Mouse (Mus musculus) MEL (cell line): Measurements from ENCODE around the gene Layn. TPM values are rescaled to one million over a fixed set of nuclear protein-coding genes. Genes with fewer than 3 reads are reported as not detected.

Experiments
- DNase-seq: peaks from one replicate; pipeline ENCODE4 v3.0.0; 2011; ENCODE audit warnings: low read depth, low spot score
- H3K27ac ChIP-seq: 2 replicates; pipeline ENCODE4 v1.5.1; 2012; ENCODE audit warnings: low read depth, mild to moderate bottlenecking, control low read depth, low read length, moderate library complexity; ENCODE audit not compliant: control insufficient read depth
- H3K27me3 ChIP-seq, 2 experiments: fragments of 150-350 bp in 1 of 2; sonication (generic) in 1 of 2; 2 replicates each; pipeline ENCODE4 v1.6.1; 2012; ENCODE audit warnings: low read length in 2 of 2, mild to moderate bottlenecking in 2 of 2, improper control_type of control experiment in 1 of 2, moderate library complexity in 1 of 2; ENCODE audit not compliant: insufficient read depth in 2 of 2, control insufficient read depth in 1 of 2
- H3K36me3 ChIP-seq, 2 experiments: 2 replicates each; pipeline ENCODE4 v1.6.1; 2012 to 2014; ENCODE audit warnings: low read length in 2 of 2, improper control_type of control experiment in 1 of 2, inconsistent platforms in 1 of 2, mild to moderate bottlenecking in 1 of 2; ENCODE audit not compliant: insufficient read depth in 2 of 2, control insufficient read depth in 1 of 2
- H3K4me1 ChIP-seq, 2 experiments: fragments of 150-350 bp in 1 of 2; sonication (generic) in 1 of 2; 2 replicates each; pipeline ENCODE4 v1.6.1; 2012; ENCODE audit warnings: low read length in 2 of 2, improper control_type of control experiment in 1 of 2, mild to moderate bottlenecking in 1 of 2; ENCODE audit not compliant: insufficient read depth in 2 of 2, control insufficient read depth in 1 of 2
- H3K4me3 ChIP-seq, 2 experiments: fragments of 150-350 bp in 1 of 2; sonication (generic) in 1 of 2; 2 replicates each; pipeline ENCODE4 v1.5.1; 2012; ENCODE audit warnings: low read depth in 2 of 2, low read length in 2 of 2, mild to moderate bottlenecking in 2 of 2, moderate library complexity in 2 of 2, control low read depth in 1 of 2, improper control_type of control experiment in 1 of 2; ENCODE audit not compliant: control insufficient read depth in 1 of 2, insufficient read depth in 1 of 2
- H3K79me2 ChIP-seq: 2 replicates; pipeline ENCODE4 v1.6.1; 2012; ENCODE audit warnings: mild to moderate bottlenecking, low read length, moderate library complexity; ENCODE audit not compliant: control insufficient read depth, poor library complexity, insufficient read depth
- H3K9ac ChIP-seq: 2 replicates; pipeline ENCODE4 v1.6.1; 2012; ENCODE audit warnings: low read depth, mild to moderate bottlenecking, control low read depth, low read length, moderate library complexity; ENCODE audit not compliant: control insufficient read depth, poor library complexity, severe bottlenecking
- H3K9me3 ChIP-seq: fragments of 150-350 bp; sonication (generic); replicated peaks from 2 replicates; pipeline ENCODE4 v1.6.1; 2012; ENCODE audit warnings: mild to moderate bottlenecking, low read length, improper control_type of control experiment, moderate library complexity; ENCODE audit not compliant: insufficient read depth
- CHD1 ChIP-seq: IDR thresholded peaks from 2 replicates; pipeline ENCODE4 v1.6.1; 2012; ENCODE audit warnings: low read depth, mild to moderate bottlenecking, inconsistent platforms, low read length, improper control_type of control experiment
- ELF1 ChIP-seq: IDR thresholded peaks from 2 replicates; pipeline ENCODE4 v1.6.1; 2014; ENCODE audit warnings: low read depth, mild to moderate bottlenecking, inconsistent platforms, low read length, improper control_type of control experiment, moderate library complexity
- EP300 ChIP-seq, 2 experiments: IDR thresholded peaks; 2 replicates each; pipeline ENCODE4 v1.6.1; 2011; ENCODE audit warnings: improper control_type of control experiment in 2 of 2, low read length in 2 of 2, low read depth in 1 of 2, mild to moderate bottlenecking in 1 of 2
- ETS1 ChIP-seq: IDR thresholded peaks from 2 replicates; pipeline ENCODE4 v1.6.1; 2012; ENCODE audit warnings: low read depth, mild to moderate bottlenecking, inconsistent platforms, low read length, improper control_type of control experiment, moderate library complexity
- GATA1 ChIP-seq: IDR thresholded peaks from 2 replicates; pipeline ENCODE4 v1.6.1; 2011; ENCODE audit warnings: low read depth, low read length, improper control_type of control experiment
- HCFC1 ChIP-seq: IDR thresholded peaks from 2 replicates; pipeline ENCODE4 v1.6.1; 2012; ENCODE audit warnings: low read depth, mild to moderate bottlenecking, inconsistent platforms, low read length, improper control_type of control experiment, moderate library complexity
- KAT2A ChIP-seq: conservative IDR thresholded peaks from 2 replicates; pipeline ENCODE4 v1.6.1; 2012; ENCODE audit warnings: low read depth, low read length, improper control_type of control experiment, inconsistent platforms
- MAFK ChIP-seq: IDR thresholded peaks from 2 replicates; pipeline ENCODE4 v1.6.1; 2011; ENCODE audit warnings: low read depth, mild to moderate bottlenecking, low read length, improper control_type of control experiment, borderline replicate concordance
- MAX ChIP-seq: IDR thresholded peaks from 2 replicates; pipeline ENCODE4 v1.6.1; 2011; ENCODE audit warnings: low read length, improper control_type of control experiment
- NELFE ChIP-seq: IDR thresholded peaks from 2 replicates; pipeline ENCODE4 v1.6.1; 2011; ENCODE audit warnings: low read depth, low read length, improper control_type of control experiment
- POLR2A ChIP-seq, 2 experiments: IDR thresholded peaks; 2 replicates each; pipeline ENCODE4 v1.6.1; 2011 to 2012; ENCODE audit warnings: low read length in 2 of 2, mild to moderate bottlenecking in 2 of 2, control low read depth in 1 of 2, improper control_type of control experiment in 1 of 2, low read depth in 1 of 2, moderate library complexity in 1 of 2; ENCODE audit not compliant: control insufficient read depth in 1 of 2, insufficient read depth in 1 of 2, poor library complexity in 1 of 2
- POLR2AphosphoS2 ChIP-seq: IDR thresholded peaks from 2 replicates; pipeline ENCODE4 v1.6.1; 2011; ENCODE audit warnings: low read length, improper control_type of control experiment
- RAD21 ChIP-seq: IDR thresholded peaks from 2 replicates; pipeline ENCODE4 v1.6.1; 2011; ENCODE audit warnings: mild to moderate bottlenecking, low read depth, low read length, improper control_type of control experiment
- RCOR1 ChIP-seq: IDR thresholded peaks from 2 replicates; pipeline ENCODE4 v1.6.1; 2012; ENCODE audit warnings: low read depth, mild to moderate bottlenecking, inconsistent platforms, low read length, improper control_type of control experiment
- SIN3A ChIP-seq: IDR thresholded peaks from 2 replicates; pipeline ENCODE4 v1.6.1; 2012; ENCODE audit warnings: low read length, improper control_type of control experiment, inconsistent platforms
- TBP ChIP-seq: IDR thresholded peaks from 2 replicates; pipeline ENCODE4 v1.8.0; 2011; ENCODE audit warnings: low read depth, low read length, improper control_type of control experiment
- TCF12 ChIP-seq: IDR thresholded peaks from 2 replicates; pipeline ENCODE4 v1.6.1; 2014; ENCODE audit warnings: low read depth, mild to moderate bottlenecking, inconsistent platforms, low read length, improper control_type of control experiment, moderate library complexity
- UBTF ChIP-seq: IDR thresholded peaks from 2 replicates; pipeline ENCODE4 v1.6.1; 2012; ENCODE audit warnings: low read depth, mild to moderate bottlenecking, inconsistent platforms, low read length, improper control_type of control experiment, moderate library complexity, borderline replicate concordance; ENCODE audit not compliant: insufficient read depth
- USF2 ChIP-seq, 2 experiments: IDR thresholded peaks; 2 replicates each; pipeline ENCODE4 v1.6.1; 2011 to 2012; ENCODE audit warnings: improper control_type of control experiment in 2 of 2, low read length in 2 of 2, borderline replicate concordance in 1 of 2, inconsistent platforms in 1 of 2, low read depth in 1 of 2, mild to moderate bottlenecking in 1 of 2; ENCODE audit not compliant: insufficient read depth in 1 of 2
- ZKSCAN1 ChIP-seq: IDR thresholded peaks from 2 replicates; pipeline ENCODE4 v1.6.1; 2012; ENCODE audit warnings: low read depth, mild to moderate bottlenecking, inconsistent platforms, low read length, improper control_type of control experiment, moderate library complexity
- ZNF384 ChIP-seq: IDR thresholded peaks from 2 replicates; pipeline ENCODE4 v1.6.1; 2012; ENCODE audit warnings: low read depth, mild to moderate bottlenecking, inconsistent platforms, low read length, improper control_type of control experiment
- polyA plus RNA-seq, 2 experiments: library from polyadenylated mRNA; stranded (reverse) in 1 of 2; unstranded in 1 of 2; fragments of >175 nt in 1 of 2; fragments of >200 nt in 1 of 2; gene quantifications; 2 replicates each; pipeline versions ENCODE4 v1.2.1 to v1.2.4; 2012; ENCODE audit warnings: low replicate concordance in 2 of 2, low read depth in 1 of 2; ENCODE audit not compliant: insufficient read length in 2 of 2, insufficient read depth in 1 of 2, missing spikeins in 1 of 2
- total RNA-seq: library from RNA; depleted of rRNA; stranded (reverse); fragments of 300-350 nt; gene quantifications from 2 replicates; pipeline ENCODE4 v1.2.3, GENCODE M21; 2012

Layn gene
- total and polyA plus RNA-seq, 3 experiments: not detected

DNA sequence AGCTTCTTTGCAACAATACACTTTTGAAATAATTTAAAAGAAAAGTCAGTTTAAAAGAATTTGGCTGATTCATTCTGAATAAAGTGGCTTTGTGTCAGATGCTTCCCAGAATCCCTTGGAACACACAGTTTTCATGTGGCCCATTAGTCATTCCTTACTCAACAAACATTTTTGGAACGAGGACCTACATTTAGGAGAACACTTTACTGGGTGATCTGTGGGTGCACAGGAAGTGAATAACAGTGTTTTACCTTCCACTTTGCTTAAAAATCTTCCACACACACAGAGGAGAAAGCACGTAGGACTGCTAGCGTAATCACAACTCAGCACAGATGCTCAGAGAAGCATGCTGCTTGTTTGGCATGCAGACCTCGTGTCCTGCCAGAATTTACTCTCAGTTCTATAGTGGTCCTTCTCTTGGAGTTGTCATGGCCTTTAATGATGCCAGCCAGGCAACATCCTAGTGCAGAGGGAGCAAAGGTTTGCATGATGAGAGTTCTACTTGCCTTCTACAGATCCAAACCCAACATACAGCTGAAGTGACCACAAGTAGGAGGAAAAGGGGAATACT lies 17.9 kb downstream of the Layn start:
- no peak overlapping the region for H3K9ac ChIP-seq
- H3K4me1 ChIP-seq: peaks cover 4 to 5% of the 10 kb centered on the region in 2 experiments; a peak in 2 of 4 replicates
- no peak overlapping the region for H3K4me3 ChIP-seq
- H3K79me2 ChIP-seq: no peaks in the 10 kb centered on the region
- no peak for DNase-seq
- TF ChIP-seq POLR2AphosphoS2 (no peak), ETS1 (no peak), ZNF384 (no peak), UBTF (no peak), RAD21 (no peak), ELF1 (no peak), CHD1 (no peak), GATA1 (no peak), KAT2A (no peak), USF2 (IDR thresholded peaks at IDR 0.05; ENCODE audit: borderline replicate concordance in 1 of 2, insufficient read depth in 1 of 2, low read depth in 1 of 2, low read length in 2 of 2) (no peak), EP300 (IDR thresholded peaks at IDR 0.05; ENCODE audit: low read depth in 1 of 2, low read length in 2 of 2) (no peak), RCOR1 (no peak), TBP (no peak), MAFK (no peak)
- H3K27me3 ChIP-seq: peaks cover 2 to 5% of the 10 kb centered on the region in 2 experiments
- peaks cover 0 to 5% of the 10 kb centered on the region in 2 experiments; a peak in 2 of 4 replicates for H3K36me3 ChIP-seq
- H3K9me3 ChIP-seq: no peaks in the 10 kb centered on the region
- no peak overlapping the region for H3K27ac ChIP-seq

GRCm38 (mm10) chr9:51056360-51057324 lies 20.3 kb downstream of the Layn start:
- Histone ChIP-seq H3K9ac (peak overlapping the region; percentile 25; the same call in 1 of the 2 replicates), H3K9me3 (no peaks in the 10 kb centered on the region), H3K27ac (peak overlapping the region; percentile 43), H3K79me2 (no peaks in the 10 kb centered on the region), H3K36me3 (peaks cover 0 to 8% of the 10 kb centered on the region in 2 experiments; a peak in 2 of 4 replicates), H3K4me3 (peak overlapping the region; percentile 11 to 25; a peak in 3 of 4 replicates), H3K4me1 (peaks cover 5 to 8% of the 10 kb centered on the region in 2 experiments; a peak in 3 of 4 replicates), H3K27me3 (peaks cover 2 to 5% of the 10 kb centered on the region in 2 experiments; a peak in 3 of 4 replicates)
- no peak for TF ChIP-seq POLR2A (IDR thresholded peaks at IDR 0.05; ENCODE audit: control insufficient read depth in 1 of 2, insufficient read depth in 1 of 2, low read depth in 1 of 2, low read length in 2 of 2, poor library complexity in 1 of 2)
- TF ChIP-seq ZKSCAN1: peak; percentile 75
- peak; percentile 73 for TF ChIP-seq GATA1
- TF ChIP-seq HCFC1: no peak
- TF ChIP-seq RCOR1: no peak
- peak; percentile 57; the same call in 1 of the 2 replicates for TF ChIP-seq TCF12
- peak; percentile 93 for TF ChIP-seq ZNF384
- TF ChIP-seq EP300 (IDR thresholded peaks at IDR 0.05; ENCODE audit: low read depth in 1 of 2, low read length in 2 of 2): peak in 1 of 2 experiments; percentile 45; a peak in 3 of 4 replicates
- peak; percentile 99 for TF ChIP-seq TBP
- TF ChIP-seq USF2 (IDR thresholded peaks at IDR 0.05; ENCODE audit: borderline replicate concordance in 1 of 2, insufficient read depth in 1 of 2, low read depth in 1 of 2, low read length in 2 of 2): no peak
- TF ChIP-seq UBTF: peak; percentile 98
- no peak; the same call in 1 of the 2 replicates for TF ChIP-seq SIN3A
- TF ChIP-seq MAX: no peak
- TF ChIP-seq NELFE: no peak
- peak; percentile 76 for DNase-seq
